Mouse (Mus musculus) kidney, adult 2 months (tissue): ENCODE data around the gene Gm7102. TPM values are rescaled to one million over a fixed set of nuclear protein-coding genes. Genes with fewer than 3 reads are reported as not detected.
"Not testable (repeated sequence)": the region's sequence is repeated elsewhere in the genome, so short reads cannot be mapped to it uniquely, and the experiment has no call there.

Experiments used
- DNase-seq: peaks from one replicate; pipeline ENCODE4 v3.0.0; 2021
- H3K27ac ChIP-seq: fragments of 200-500 bp; 2 replicates; pipeline ENCODE4 v1.5.1; 2012; ENCODE audit warnings: low read depth, low read length, control low read depth, inconsistent platforms; ENCODE audit not compliant: insufficient read depth
- H3K27me3 ChIP-seq: fragments of 200-500 bp; replicated peaks from 2 replicates; pipeline ENCODE4 v1.6.1; 2012; ENCODE audit warnings: mild to moderate bottlenecking, moderate library complexity, low read length, inconsistent platforms; ENCODE audit not compliant: control insufficient read depth, insufficient read depth
- H3K36me3 ChIP-seq: fragments of 200-500 bp; 2 replicates; pipeline ENCODE4 v1.6.1; 2012; ENCODE audit warnings: mild to moderate bottlenecking, moderate library complexity, low read length, inconsistent platforms; ENCODE audit not compliant: control insufficient read depth, insufficient read depth
- H3K4me1 ChIP-seq: fragments of 200-500 bp; 2 replicates; pipeline ENCODE4 v1.6.1; 2011; ENCODE audit warnings: low read length; ENCODE audit not compliant: control insufficient read depth, insufficient read depth
- H3K4me3 ChIP-seq: fragments of 200-500 bp; 2 replicates; pipeline ENCODE4 v1.5.1; 2011; ENCODE audit warnings: mild to moderate bottlenecking, low read depth, low read length, control low read depth; ENCODE audit not compliant: insufficient read depth
- CTCF ChIP-seq: fragments of 200-500 bp; conservative IDR thresholded peaks from 2 replicates; pipeline ENCODE4 v1.5.1; 2011; ENCODE audit warnings: low read depth, mild to moderate bottlenecking, control low read depth, low read length, moderate library complexity, mixed read lengths; ENCODE audit not compliant: insufficient read depth, insufficient read length
- POLR2A ChIP-seq: fragments of 200-500 bp; IDR thresholded peaks from one replicate; pipeline ENCODE4 v1.6.1; 2011; ENCODE audit warnings: low read depth, low read length, control low read depth
- WGBS: fragments of 180-500 bp; shearing (Covaris S2); methylation state at CpG from one replicate; pipeline ENCODE4 v1.1.7; 2018; 5-methylcytosine and 5-hydroxymethylcytosine counted together
- polyA plus RNA-seq: library from polyadenylated mRNA; depleted of rRNA; stranded (reverse); fragments of >200 nt; gene quantifications from 2 replicates; pipeline ENCODE4 v1.2.3, GENCODE M21; 2012; rRNA removed

Gene Gm7102
- polyA plus RNA-seq: 0.05 TPM in 1 of 2 replicates, not detected in the other

DNA sequence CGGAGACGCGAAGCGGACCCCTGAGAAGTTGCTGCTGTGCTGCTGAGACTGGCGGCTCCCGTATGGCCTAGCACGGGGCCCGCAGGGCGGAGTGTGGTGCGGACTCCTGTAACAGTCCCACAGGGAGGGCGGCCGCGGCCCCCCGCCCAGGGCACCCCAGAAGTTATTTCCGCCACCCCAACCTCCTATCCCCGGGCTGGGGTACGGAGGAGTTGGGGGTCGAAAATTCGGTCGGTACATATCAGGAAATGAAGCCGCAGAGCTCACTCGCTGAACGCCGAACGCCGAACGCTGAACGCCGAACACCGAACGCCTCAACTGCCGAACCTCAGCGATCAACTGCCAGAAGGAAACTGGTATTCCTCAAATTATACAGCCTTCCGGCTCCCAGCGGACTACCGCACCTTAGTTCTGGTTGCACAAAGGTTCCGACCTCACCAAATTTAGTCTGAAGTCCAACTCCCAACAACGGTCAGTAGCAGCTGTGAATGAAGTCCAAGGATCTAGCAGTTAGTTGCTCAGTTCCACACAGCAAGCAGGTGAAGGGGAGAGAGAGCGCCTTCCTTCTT is at the start of gene Gm7102:
TSS of gene Gm7102 (minus strand) at position 554 of the 569 bp plus-strand sequence.
- Histone ChIP-seq H3K36me3 (no peaks in the 10 kb centered on the region), H3K27ac (no peak within 1 kb of the TSS), H3K4me3 (no peak within 1 kb of the TSS), H3K4me1 (no peaks in the 10 kb centered on the region), H3K27me3 (no peaks in the 10 kb centered on the region)
- TF ChIP-seq CTCF (no peak), POLR2A (no peak)
- DNase-seq: peak; percentile 8
- WGBS: 27% methylated on average over 39 of the region's 39 CpGs

DNA sequence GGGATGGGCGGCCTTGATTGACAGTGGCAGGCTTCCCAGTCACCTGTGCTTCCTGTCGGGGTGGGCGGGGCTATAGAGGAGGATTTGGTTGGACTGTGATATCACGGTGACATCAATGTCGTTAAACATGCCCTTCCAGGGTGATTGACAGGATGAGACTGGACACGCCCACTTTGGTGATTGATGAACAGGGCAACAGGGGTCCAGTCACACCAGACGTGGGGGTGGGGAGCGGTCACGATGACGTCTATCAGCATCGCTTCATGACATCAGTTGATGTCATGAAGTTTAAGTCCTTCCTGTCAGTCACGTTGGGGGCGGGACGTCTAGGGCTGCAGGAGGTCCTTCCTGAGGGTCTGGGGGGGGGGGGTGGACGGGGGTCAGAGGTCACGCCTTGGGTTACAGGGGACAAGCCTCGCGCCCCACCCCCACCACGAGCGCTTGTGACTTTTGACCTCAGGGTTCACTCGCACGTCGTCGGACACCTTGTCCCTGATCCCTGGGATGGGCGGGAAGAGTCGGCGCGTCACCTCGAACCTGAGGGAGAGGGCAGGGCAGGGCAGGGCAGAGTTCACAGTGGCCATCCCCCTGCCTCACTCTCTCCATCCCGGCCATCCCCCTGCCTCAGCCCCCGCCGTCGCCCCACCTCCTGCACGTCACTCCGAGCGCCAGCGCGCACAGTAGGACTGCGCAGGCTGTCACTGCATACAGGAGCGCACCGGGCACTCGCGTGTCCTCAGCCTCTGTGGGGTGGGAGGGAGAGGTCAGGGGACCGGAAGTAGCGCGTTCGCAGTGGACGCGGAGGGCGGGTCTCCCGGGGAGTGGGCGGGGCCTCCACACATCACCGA is 48.8 kb upstream of the Gm7102 start:
- no peaks in the 10 kb centered on the region for H3K4me1 ChIP-seq
- TF ChIP-seq POLR2A (no peak), CTCF (no peak)
- 38% methylated on average over 53 of the region's 53 CpGs for whole genome bisulfite sequencing
- H3K36me3 ChIP-seq: no peaks in the 10 kb centered on the region
- H3K27me3 ChIP-seq: no peaks in the 10 kb centered on the region
- peak overlapping the region; percentile 71; the same call in 1 of the 2 replicates for H3K4me3 ChIP-seq
- H3K27ac ChIP-seq: no peak overlapping the region
- DNase-seq: no peak

DNA sequence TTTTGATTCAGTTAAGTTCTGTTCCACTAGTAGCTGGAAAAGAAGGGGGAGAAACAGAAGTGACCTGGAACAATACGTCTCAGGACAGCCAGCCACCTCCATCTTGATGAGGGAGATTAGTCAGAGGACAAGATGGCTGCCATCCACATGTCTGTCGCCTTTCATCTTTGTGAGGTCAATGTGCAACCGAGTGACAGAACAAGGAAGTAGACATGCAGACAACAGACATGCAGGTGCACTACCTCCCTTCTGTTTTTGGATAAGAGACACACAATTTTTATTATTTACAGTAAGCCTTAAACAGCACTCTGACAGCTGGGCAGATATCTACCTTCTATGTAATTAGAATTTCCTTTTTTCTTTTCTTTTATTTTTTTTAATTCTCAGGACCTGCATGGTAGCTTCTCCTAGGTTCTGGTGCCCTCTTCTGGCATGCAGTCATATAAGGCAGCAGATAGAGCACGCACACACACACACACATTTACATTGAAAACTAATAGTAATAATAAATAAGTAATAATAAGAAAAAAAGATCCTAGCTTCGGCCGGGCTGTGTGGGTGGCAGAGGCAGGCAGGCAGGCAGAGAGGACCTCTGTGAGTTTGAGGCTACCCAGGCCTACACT is 47.7 kb upstream of the Gm7102 start:
- no peak overlapping the region for H3K27ac ChIP-seq
- no peak overlapping the region for H3K4me3 ChIP-seq
- WGBS: 89% methylated on average over 6 of the region's 6 CpGs
- no peak for TF ChIP-seq POLR2A
- TF ChIP-seq CTCF: 0 out of 2 replicates have a peak, but pooled peaks have one; percentile 17
- H3K27me3 ChIP-seq: no peaks in the 10 kb centered on the region
- no peak for DNase-seq
- H3K4me1 ChIP-seq: no peaks in the 10 kb centered on the region
- H3K36me3 ChIP-seq: no peaks in the 10 kb centered on the region

DNA sequence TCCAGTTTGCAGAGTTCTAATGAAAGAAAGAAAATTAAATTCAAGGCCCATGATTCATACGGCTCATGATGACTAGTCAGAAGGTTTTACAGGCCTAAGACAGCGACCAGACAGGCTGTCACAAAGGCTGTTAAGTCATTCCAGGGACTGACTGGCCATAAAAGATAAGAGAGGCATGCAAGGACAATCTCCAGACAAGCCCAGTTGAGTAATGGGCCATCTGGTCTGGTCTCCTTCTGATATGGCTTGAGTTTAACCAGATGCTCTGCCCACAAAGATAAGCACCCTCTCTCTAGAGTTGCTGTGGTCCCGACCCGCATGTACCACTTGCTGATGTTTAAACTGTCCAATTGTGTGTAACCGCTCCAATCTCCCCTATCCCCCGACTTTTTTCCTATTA is 31.4 kb upstream of the Gm7102 start:
- not testable (repeated sequence) for H3K27ac ChIP-seq, H3K27me3 ChIP-seq, H3K4me3 ChIP-seq, H3K4me1 ChIP-seq, DNase-seq, H3K36me3 ChIP-seq
- WGBS: 81% methylated on average over 6 of the region's 6 CpGs

DNA sequence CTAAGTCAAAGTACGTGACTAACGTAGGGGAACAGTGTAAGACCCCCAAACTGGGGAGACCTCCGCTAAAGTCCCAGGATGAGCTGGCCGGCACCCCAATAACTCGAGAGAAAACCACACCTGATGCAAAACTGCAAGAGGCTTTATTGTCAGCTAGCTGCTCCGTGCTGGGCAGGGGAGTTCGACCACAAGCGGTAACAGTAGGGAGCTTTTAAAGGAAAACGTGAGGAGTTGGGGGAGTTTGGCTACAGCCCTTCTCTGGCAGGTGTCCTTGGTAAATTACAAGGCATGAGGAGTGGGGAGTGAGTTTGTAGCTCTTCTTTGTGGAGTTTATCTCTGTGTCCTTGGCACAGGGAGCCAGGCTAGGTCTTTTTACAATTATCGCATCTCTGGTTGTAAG is 23.7 kb upstream of the Gm7102 start:
- DNase-seq: peak; percentile 34
- Histone ChIP-seq H3K27ac (no peak overlapping the region), H3K36me3 (no peaks in the 10 kb centered on the region), H3K27me3 (no peaks in the 10 kb centered on the region), H3K4me1 (no peaks in the 10 kb centered on the region), H3K4me3 (no peak overlapping the region)
- WGBS: 13% methylated on average over 10 of the region's 10 CpGs
- TF ChIP-seq POLR2A (no peak), CTCF (no peak)

DNA sequence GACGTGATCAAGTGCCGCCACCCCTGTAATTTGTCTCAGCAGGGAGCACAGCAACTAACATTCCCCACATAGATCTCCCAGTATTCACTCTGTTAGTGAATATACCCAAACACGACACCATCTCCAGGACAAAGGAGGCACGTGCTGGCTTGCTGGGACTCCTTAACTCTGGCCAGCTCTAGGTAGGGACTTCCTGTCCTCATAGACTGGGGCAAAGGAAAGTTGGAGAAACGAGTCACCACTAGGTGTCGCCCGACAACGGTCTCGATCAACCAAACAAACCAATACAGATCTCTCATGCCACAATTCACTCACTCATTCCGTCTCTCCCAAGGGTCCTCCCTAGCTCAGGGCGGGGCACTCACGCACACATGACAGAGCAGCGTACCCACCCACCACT is 23.2 kb upstream of the Gm7102 start:
- TF ChIP-seq POLR2A (no peak), CTCF (no peak; the same call in 1 of the 2 replicates)
- 15% methylated on average over 13 of the region's 13 CpGs for WGBS

DNA sequence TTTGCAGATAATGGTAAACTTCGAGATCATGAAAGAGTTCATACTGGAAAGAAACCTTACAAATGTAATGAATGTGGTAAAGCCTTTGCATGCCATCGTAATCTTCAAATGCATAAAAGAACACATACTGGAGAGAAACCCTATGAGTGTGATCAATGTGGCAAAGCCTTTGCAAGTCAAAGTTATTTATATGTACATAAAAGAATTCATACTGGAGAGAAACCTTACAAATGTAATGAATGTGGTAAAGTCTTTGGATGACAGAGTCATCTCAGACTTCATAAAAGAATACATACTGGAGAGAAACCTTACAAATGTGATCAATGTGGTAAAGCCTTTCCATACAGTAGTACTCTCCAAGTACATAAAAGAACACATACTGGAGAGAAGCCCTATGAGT is 7.5 kb upstream of the Gm7102 start, which contains the start of gene Gm6020:
TSS of gene Gm6020 (plus strand) at position 301 of the 400 bp plus-strand sequence.
- DNase-seq, H3K36me3 ChIP-seq, H3K27me3 ChIP-seq, H3K4me3 ChIP-seq, H3K4me1 ChIP-seq, H3K27ac ChIP-seq: not testable (repeated sequence)
- WGBS: 83% methylated on average over 2 of the region's 2 CpGs

More for the DNA sequence above, 23.2 kb upstream of the Gm7102 start:
- Histone ChIP-seq H3K36me3 (no peaks in the 10 kb centered on the region), H3K4me1 (no peaks in the 10 kb centered on the region), H3K4me3 (no peak overlapping the region), H3K27ac (no peak overlapping the region), H3K27me3 (no peaks in the 10 kb centered on the region)
- DNase-seq: peak; percentile 91
